Mouse (Mus musculus): ENCODE data around the gene Elp6.

Gene Elp6

GRCm38 (mm10) chr9:110304969-110305651 is at the start of gene Elp6:
Gene Elp6, plus strand, starts transcription at chr9:110305173.
- peak; percentile 91 for DNase-seq

GRCm38 (mm10) chr9:110255407-110256019 is 49.5 kb upstream of the Elp6 start:
- no peak for DNase-seq

GRCm38 (mm10) chr9:110258646-110259045 is 46.3 kb upstream of the Elp6 start:
- no peak for DNase-seq

- no peak for DNase-seq
These were observed 45.9 kb upstream of the Elp6 start for GRCm38 (mm10) chr9:110259118-110259517.

- no peak for DNase-seq
These were observed 41.8 kb upstream of the Elp6 start for GRCm38 (mm10) chr9:110263181-110263580.

GRCm38 (mm10) chr9:110264991-110265390 is 40.0 kb upstream of the Elp6 start:
- DNase-seq: no peak

- DNase-seq: no peak
These were observed 36.6 kb upstream of the Elp6 start for GRCm38 (mm10) chr9:110268416-110268815.

- DNase-seq: no peak
These were observed 32.6 kb upstream of the Elp6 start for GRCm38 (mm10) chr9:110272330-110272729.

GRCm38 (mm10) chr9:110273507-110273906 is 31.5 kb upstream of the Elp6 start:
- DNase-seq: no peak

GRCm38 (mm10) chr9:110275882-110276281 is 29.1 kb upstream of the Elp6 start:
- DNase-seq: no peak

GRCm38 (mm10) chr9:110277431-110277881 is 27.5 kb upstream of the Elp6 start:
- DNase-seq: no peak

- DNase-seq: no peak
These were observed 20.8 kb upstream of the Elp6 start for GRCm38 (mm10) chr9:110284075-110284697.

GRCm38 (mm10) chr9:110287321-110287924 is 17.6 kb upstream of the Elp6 start:
- no peak for DNase-seq

- DNase-seq: no peak
These were observed 11.7 kb upstream of the Elp6 start for GRCm38 (mm10) chr9:110293254-110293718.

GRCm38 (mm10) chr9:110293873-110294415 is 11.0 kb upstream of the Elp6 start:
- no peak for DNase-seq

- DNase-seq: peak; percentile 16
These were observed 10.2 kb upstream of the Elp6 start for GRCm38 (mm10) chr9:110294786-110295185.

GRCm38 (mm10) chr9:110296867-110297627 is 7.9 kb upstream of the Elp6 start:
- peak; percentile 75 for DNase-seq

- DNase-seq: peak; percentile 36
These were observed 457 bp upstream of the Elp6 start for GRCm38 (mm10) chr9:110304516-110304915.

- DNase-seq: no peak
These were observed 1.4 kb downstream of the Elp6 start for GRCm38 (mm10) chr9:110306371-110306770.

GRCm38 (mm10) chr9:110314706-110315105 is 9.7 kb downstream of the Elp6 start:
- no peak for DNase-seq

- DNase-seq: no peak
These were observed 10.4 kb downstream of the Elp6 start for GRCm38 (mm10) chr9:110315410-110315809.

GRCm38 (mm10) chr9:110315904-110316303 is 10.9 kb downstream of the Elp6 start:
- no peak for DNase-seq

Measured in liver (tissue).